ENCODE assay signal across 8 mouse cellular contexts in genomic region chr5:137375627-137376026, GRCm38 (mm10). TPM values are rescaled to one million over a fixed set of nuclear protein-coding genes. Genes with fewer than 3 reads are reported as not detected.
A peak's percentile ranks its signal among the peaks of the same experiment; 100 is the strongest.
DNase-seq lines count a peak whose midpoint lies in the region; ATAC-seq and TF ChIP-seq lines count a peak whose summit lies in the region.

No protein-coding gene starts in this region.

- H3K36me3 ChIP-seq in kidney, postnatal 0 days (ENCODE audit: insufficient read depth, low read length) = peaks cover 37% of the 10 kb centered on the region
- H3K36me3 ChIP-seq in stomach, embryonic 16.5 days (ENCODE audit: control insufficient read depth, insufficient read depth, low read length) = peaks cover 27% of the 10 kb centered on the region
- H3K36me3 ChIP-seq in forebrain, embryonic 16.5 days (ENCODE audit: control insufficient read depth, insufficient read depth) = peaks cover 4% of the 10 kb centered on the region; the same call in 1 of the 2 replicates

- H3K27ac ChIP-seq in kidney, postnatal 0 days = peak overlapping the region; percentile 66
- peak overlapping the region; percentile 33; the same call in 1 of the 2 replicates for H3K27ac ChIP-seq in stomach, embryonic 16.5 days (ENCODE audit: low read length)
- no peak overlapping the region for H3K27ac ChIP-seq in forebrain, embryonic 16.5 days (ENCODE audit: low read length)

- H3K4me2 ChIP-seq in kidney, postnatal 0 days (ENCODE audit: low read length) = no peak overlapping the region
- no peak overlapping the region for H3K4me2 ChIP-seq in stomach, embryonic 16.5 days (ENCODE audit: low read depth, low read length)
- no peak overlapping the region for H3K4me2 ChIP-seq in forebrain, embryonic 16.5 days (ENCODE audit: low read length)

- peak; percentile 50 for DNase-seq in testis, postnatal 14 days (ENCODE audit: low spot score)
- no peak for DNase-seq in testis, postnatal 10 days (ENCODE audit: low spot score)
- peak; percentile 83 for DNase-seq in heart, adult 8-10 months (ENCODE audit: low spot score)
- DNase-seq in kidney, postnatal 0 days (ENCODE audit: low spot score) = peak; percentile 59
- no peak for DNase-seq in cerebellum, postnatal 25 days
- DNase-seq in layer of hippocampus, adult 11-12 months (ENCODE audit: low spot score) = no peak

- no peak overlapping the region for H3K4me3 ChIP-seq in kidney, postnatal 0 days (replicated peaks; ENCODE audit: low read depth, low read length)
- no peak overlapping the region for H3K4me3 ChIP-seq in stomach, embryonic 16.5 days (replicated peaks; ENCODE audit: low read length)
- no peak overlapping the region for H3K4me3 ChIP-seq in forebrain, embryonic 16.5 days (replicated peaks; ENCODE audit: low read length)

- no peaks in the 10 kb centered on the region for H3K27me3 ChIP-seq in kidney, postnatal 0 days (ENCODE audit: insufficient read depth, low read length)
- no peaks in the 10 kb centered on the region for H3K27me3 ChIP-seq in stomach, embryonic 16.5 days (ENCODE audit: control insufficient read depth, insufficient read depth, low read length)
- no peaks in the 10 kb centered on the region for H3K27me3 ChIP-seq in forebrain, embryonic 16.5 days (replicated peaks; ENCODE audit: control insufficient read depth, insufficient read depth, low read length)

- TF ChIP-seq CTCF in kidney, postnatal 0 days (IDR thresholded peaks at IDR 0.05; ENCODE audit: low read depth) = no peak

- no peaks in the 10 kb centered on the region; the same call in 1 of the 2 replicates for H3K4me1 ChIP-seq in kidney, postnatal 0 days (replicated peaks; ENCODE audit: insufficient read depth, low read length)
- H3K4me1 ChIP-seq in stomach, embryonic 16.5 days (ENCODE audit: control insufficient read depth, insufficient read depth, low read length) = 0 out of 2 replicates have a peak, but pooled peaks cover 7% of the 10 kb centered on the region
- no peaks in the 10 kb centered on the region; the same call in 1 of the 2 replicates for H3K4me1 ChIP-seq in forebrain, embryonic 16.5 days (replicated peaks; ENCODE audit: control insufficient read depth, insufficient read depth, low read length)

- no peaks in the 10 kb centered on the region for H3K9me3 ChIP-seq in kidney, postnatal 0 days (replicated peaks; ENCODE audit: low read length)
- H3K9me3 ChIP-seq in stomach, embryonic 16.5 days (replicated peaks; ENCODE audit: control insufficient read depth, low read length) = no peaks in the 10 kb centered on the region
- H3K9me3 ChIP-seq in forebrain, embryonic 16.5 days (ENCODE audit: control insufficient read depth, low read length) = no peaks in the 10 kb centered on the region

- H3K9ac ChIP-seq in kidney, postnatal 0 days (ENCODE audit: low read depth, low read length) = no peak overlapping the region
- H3K9ac ChIP-seq in stomach, embryonic 16.5 days (ENCODE audit: low read length) = no peak overlapping the region
- H3K9ac ChIP-seq in forebrain, embryonic 16.5 days (replicated peaks; ENCODE audit: low read depth, low read length) = no peak overlapping the region

- ATAC-seq in kidney, postnatal 0 days (replicated peaks; ENCODE audit: low FRiP score, low read depth) = 0 out of 2 replicates have a peak, but pooled peaks have one; percentile 8
- ATAC-seq in stomach, embryonic 16.5 days (ENCODE audit: insufficient read depth, low FRiP score) = no peak
- ATAC-seq in forebrain, embryonic 16.5 days = no peak

- 19% methylated on average over 2 of the region's 2 CpGs for WGBS in kidney, postnatal 0 days
- whole genome bisulfite sequencing in stomach, embryonic 16.5 days = 36% methylated on average over 2 of the region's 2 CpGs
- WGBS in forebrain, embryonic 16.5 days = 35% methylated on average over 2 of the region's 2 CpGs

RNA-seq across cellular contexts. Expression of gene Ephb4, which starts 25.7 kb away (rescaled TPM):
- 10 to 100 TPM; 43.7 to 47.3 (median 46.3) TPM for total RNA-seq in heart, adult 8-10 months (2022)
- polyA plus RNA-seq in kidney, postnatal 0 days (2015; fragmentation: Nextera tagmentation; extraction: Ambion mirVana) = 38.1 and 40.5 TPM in 2 replicates
- 31.3 and 31.6 TPM in 2 replicates for polyA plus RNA-seq in stomach, embryonic 16.5 days (2015; fragmentation: Nextera tagmentation; extraction: Ambion mirVana)
- polyA plus RNA-seq in forebrain, embryonic 16.5 days (2015; fragmentation: Nextera tagmentation; extraction: Ambion mirVana) = 6.1 and 8.1 TPM in 2 replicates

RNA-seq across cellular contexts. Expression of gene Slc12a9, which starts 42.2 kb away (rescaled TPM):
- 1 to 10 TPM; 1.3 to 2.1 (median 2.0) TPM for total RNA-seq in heart, adult 8-10 months (2022)
- polyA plus RNA-seq in kidney, postnatal 0 days (2015; fragmentation: Nextera tagmentation; extraction: Ambion mirVana) = 11.8 and 12.0 TPM in 2 replicates
- 12.6 and 13.7 TPM in 2 replicates for polyA plus RNA-seq in stomach, embryonic 16.5 days (2015; fragmentation: Nextera tagmentation; extraction: Ambion mirVana)
- 17.7 and 26.0 TPM in 2 replicates for polyA plus RNA-seq in forebrain, embryonic 16.5 days (2015; fragmentation: Nextera tagmentation; extraction: Ambion mirVana)

Comparison
In these comparisons a context has a peak if more than half of its experiments do, and no peak if none do; other contexts are left out.
1. DNase-seq: peak in testis, postnatal 14 days (single experiment), heart, adult 8-10 months (single experiment) and kidney, postnatal 0 days (single experiment); none in testis, postnatal 10 days (single experiment), cerebellum, postnatal 25 days (0 of 2) and layer of hippocampus, adult 11-12 months (single experiment).